Mouse (Mus musculus) activated CD4-positive, CD25-positive, alpha-beta regulatory T cell, adult 4 months (primary cell): ENCODE measurements around the gene Primpol. TPM values are rescaled to one million over a fixed set of nuclear protein-coding genes. Genes with fewer than 3 reads are reported as not detected.

Experiments used
- ATAC-seq: one replicate; pipeline ENCODE4 v1.8.0; 2017
- polyA plus RNA-seq, 2 experiments: library from polyadenylated mRNA; unstranded; fragments of 100-300 nt; shearing (Covaris generic); gene quantifications; one replicate each; pipeline ENCODE4 v1.2.1; 2017

Primpol gene
- polyA plus RNA-seq, 2 experiments from 2014 or later, result 30.0 to 37.4 TPM

GRCm38 (mm10) chr8:46551615-46552440, 65.2 kb downstream of the Primpol start, which contains the start of gene Cenpu:
Gene Cenpu (plus strand): TSS chr8:46552028.
- ATAC-seq, result peak; percentile 93

GRCm38 (mm10) chr8:46551029-46551428, 66.0 kb downstream of the Primpol start:
- ATAC-seq, result no peak

- peak; percentile 47 for ATAC-seq
Observed at GRCm38 (mm10) chr8:46550058-46550457, 67.0 kb downstream of the Primpol start.

GRCm38 (mm10) chr8:46547245-46547644, 69.8 kb downstream of the Primpol start:
- no peak for ATAC-seq

GRCm38 (mm10) chr8:46546431-46547176, 70.4 kb downstream of the Primpol start:
- ATAC-seq, result no peak

- no peak for ATAC-seq
Observed at GRCm38 (mm10) chr8:46545854-46546253, 71.2 kb downstream of the Primpol start.

GRCm38 (mm10) chr8:46543662-46544061, 73.3 kb downstream of the Primpol start:
- ATAC-seq, result no peak

- ATAC-seq, result no peak
Observed at GRCm38 (mm10) chr8:46543191-46543590, 73.8 kb downstream of the Primpol start.

- no peak for ATAC-seq
Observed at GRCm38 (mm10) chr8:46539701-46540100, 77.3 kb downstream of the Primpol start.

- no peak for ATAC-seq
Observed at GRCm38 (mm10) chr8:46533926-46534325, 83.1 kb downstream of the Primpol start.

GRCm38 (mm10) chr8:46530541-46530940, 86.5 kb downstream of the Primpol start:
- no peak for ATAC-seq

- ATAC-seq, result no peak
Observed at GRCm38 (mm10) chr8:46529508-46529907, 87.5 kb downstream of the Primpol start.

- ATAC-seq, result no peak
Observed at GRCm38 (mm10) chr8:46526821-46527220, 90.2 kb downstream of the Primpol start.

- no peak for ATAC-seq
Observed at GRCm38 (mm10) chr8:46526098-46526497, 90.9 kb downstream of the Primpol start.

Other genes starting within 250 kb of the Primpol start
- gene Acsl1, start 146.2 kb downstream of the Primpol start, polyA plus RNA-seq, result 1 to 10 TPM; 8.1 to 9.7 TPM
- 10 to 100 TPM; 11.2 to 12.4 TPM for gene Cenpu, start 65.2 kb downstream of the Primpol start, polyA plus RNA-seq
- gene Casp3, start 79 bp upstream of the Primpol start, polyA plus RNA-seq, result 10 to 100 TPM; 74.3 to 76.0 TPM
- gene Irf2, start 122.5 kb upstream of the Primpol start, polyA plus RNA-seq, result 100 to 1,000 TPM; 185 to 208 TPM